Mouse (Mus musculus): ENCODE data around the gene Apc2.

The Apc2 gene

GRCm38 (mm10) chr10:80315315-80315714 lies 19.5 kb downstream of the Apc2 start:
- no peak for DNase-seq (ENCODE audit: extremely low read depth, insufficient read length, low spot score)

GRCm38 (mm10) chr10:80316359-80316781 lies 20.6 kb downstream of the Apc2 start:
- no peak for DNase-seq (ENCODE audit: extremely low read depth, insufficient read length, low spot score)

GRCm38 (mm10) chr10:80317011-80317410 lies 21.2 kb downstream of the Apc2 start:
- DNase-seq (ENCODE audit: extremely low read depth, insufficient read length, low spot score): no peak

- DNase-seq (ENCODE audit: extremely low read depth, insufficient read length, low spot score): peak; percentile 94
Measured at GRCm38 (mm10) chr10:80320340-80320760, 24.6 kb downstream of the Apc2 start, which contains the start of gene 2310011J03Rik. TSS of gene 2310011J03Rik (minus strand) at chr10:80320537.

- DNase-seq (ENCODE audit: extremely low read depth, insufficient read length, low spot score): no peak
Measured at GRCm38 (mm10) chr10:80321014-80321669, 25.4 kb downstream of the Apc2 start.

GRCm38 (mm10) chr10:80321670-80322581 lies 26.1 kb downstream of the Apc2 start:
- DNase-seq (ENCODE audit: extremely low read depth, insufficient read length, low spot score): no peak

- peak; percentile 74 for DNase-seq (ENCODE audit: extremely low read depth, insufficient read length, low spot score)
Measured at GRCm38 (mm10) chr10:80322811-80323211, 27.0 kb downstream of the Apc2 start.

- DNase-seq (ENCODE audit: extremely low read depth, insufficient read length, low spot score): peak; percentile 89
Measured at GRCm38 (mm10) chr10:80323261-80324119, 27.7 kb downstream of the Apc2 start.

GRCm38 (mm10) chr10:80324120-80325037 lies 28.6 kb downstream of the Apc2 start:
- DNase-seq (ENCODE audit: extremely low read depth, insufficient read length, low spot score): peak; percentile 66

GRCm38 (mm10) chr10:80325045-80325444 lies 29.3 kb downstream of the Apc2 start:
- no peak for DNase-seq (ENCODE audit: extremely low read depth, insufficient read length, low spot score)

- no peak for DNase-seq (ENCODE audit: extremely low read depth, insufficient read length, low spot score)
Measured at GRCm38 (mm10) chr10:80329273-80330081, 33.7 kb downstream of the Apc2 start, which contains the start of the genes Pcsk4 and Reep6. TSS of gene Pcsk4 (minus strand) at chr10:80329498. TSS of gene Reep6 (plus strand) at chr10:80329953.

- no peak for DNase-seq (ENCODE audit: extremely low read depth, insufficient read length, low spot score)
Measured at GRCm38 (mm10) chr10:80330084-80330483, 34.3 kb downstream of the Apc2 start.

GRCm38 (mm10) chr10:80330888-80331287 lies 35.1 kb downstream of the Apc2 start:
- DNase-seq (ENCODE audit: extremely low read depth, insufficient read length, low spot score): no peak

GRCm38 (mm10) chr10:80331636-80332524 lies 36.1 kb downstream of the Apc2 start:
- no peak for DNase-seq (ENCODE audit: extremely low read depth, insufficient read length, low spot score)

- DNase-seq (ENCODE audit: extremely low read depth, insufficient read length, low spot score): no peak
Measured at GRCm38 (mm10) chr10:80332525-80332989, 36.8 kb downstream of the Apc2 start.

- DNase-seq (ENCODE audit: extremely low read depth, insufficient read length, low spot score): no peak
Measured at GRCm38 (mm10) chr10:80336263-80336662, 40.5 kb downstream of the Apc2 start.

GRCm38 (mm10) chr10:80339941-80340750 lies 44.4 kb downstream of the Apc2 start:
- DNase-seq (ENCODE audit: extremely low read depth, insufficient read length, low spot score): peak; percentile 64

Measured in 3134 (cell line).